Mouse (Mus musculus) forebrain, embryonic 12.5 days (tissue): ENCODE data around the gene Zdhhc19. TPM values are rescaled to one million over a fixed set of nuclear protein-coding genes. Genes with fewer than 3 reads are reported as not detected.

Experiments used
- ATAC-seq: fragments of 200-750 bp; cut with Nextera tagmentation; 2 replicates; pipeline ENCODE4 v1.8.0; 2017; ENCODE audit warnings: moderate TSS enrichment; ENCODE audit not compliant: low FRiP score
- H3K27ac ChIP-seq: fragments of 300-500 bp; sonication (generic); 2 replicates; pipeline ENCODE4 v1.5.1; 2016; ENCODE audit warnings: mild to moderate bottlenecking
- H3K27me3 ChIP-seq: fragments of 300-500 bp; sonication (generic); 2 replicates; pipeline ENCODE4 v1.6.1; 2016; ENCODE audit warnings: mild to moderate bottlenecking
- H3K36me3 ChIP-seq: fragments of 300-500 bp; sonication (generic); replicated peaks from 2 replicates; pipeline ENCODE4 v1.6.1; 2016; ENCODE audit warnings: mild to moderate bottlenecking
- H3K4me1 ChIP-seq: fragments of 300-500 bp; sonication (generic); 2 replicates; pipeline ENCODE4 v1.6.1; 2016
- H3K4me2 ChIP-seq: fragments of 300-500 bp; sonication (generic); 2 replicates; pipeline ENCODE4 v1.6.1; 2016; ENCODE audit warnings: mild to moderate bottlenecking, moderate library complexity
- H3K4me3 ChIP-seq: fragments of 300-500 bp; sonication (generic); replicated peaks from 2 replicates; pipeline ENCODE4 v1.5.1; 2016; ENCODE audit warnings: mild to moderate bottlenecking
- H3K9ac ChIP-seq: fragments of 300-500 bp; sonication (generic); 2 replicates; pipeline ENCODE4 v1.6.1; 2016; ENCODE audit warnings: mild to moderate bottlenecking
- H3K9me3 ChIP-seq: fragments of 300-500 bp; sonication (generic); 2 replicates; pipeline ENCODE4 v1.6.1; 2016
- WGBS: fragments of 180-500 bp; shearing (Covaris S2); methylation state at CpG from one replicate; pipeline ENCODE4 v1.1.7; 2016; 5-methylcytosine and 5-hydroxymethylcytosine counted together
- polyA plus RNA-seq: library from polyadenylated mRNA; unstranded; fragments of >200 nt; fragmentation: Nextera tagmentation; extraction: Ambion mirVana; gene quantifications from 2 replicates; pipeline ENCODE4 v1.2.1, GENCODE M21; 2016

The Zdhhc19 gene
- polyA plus RNA-seq, 1 experiment from 2014 or later: not detected

DNA sequence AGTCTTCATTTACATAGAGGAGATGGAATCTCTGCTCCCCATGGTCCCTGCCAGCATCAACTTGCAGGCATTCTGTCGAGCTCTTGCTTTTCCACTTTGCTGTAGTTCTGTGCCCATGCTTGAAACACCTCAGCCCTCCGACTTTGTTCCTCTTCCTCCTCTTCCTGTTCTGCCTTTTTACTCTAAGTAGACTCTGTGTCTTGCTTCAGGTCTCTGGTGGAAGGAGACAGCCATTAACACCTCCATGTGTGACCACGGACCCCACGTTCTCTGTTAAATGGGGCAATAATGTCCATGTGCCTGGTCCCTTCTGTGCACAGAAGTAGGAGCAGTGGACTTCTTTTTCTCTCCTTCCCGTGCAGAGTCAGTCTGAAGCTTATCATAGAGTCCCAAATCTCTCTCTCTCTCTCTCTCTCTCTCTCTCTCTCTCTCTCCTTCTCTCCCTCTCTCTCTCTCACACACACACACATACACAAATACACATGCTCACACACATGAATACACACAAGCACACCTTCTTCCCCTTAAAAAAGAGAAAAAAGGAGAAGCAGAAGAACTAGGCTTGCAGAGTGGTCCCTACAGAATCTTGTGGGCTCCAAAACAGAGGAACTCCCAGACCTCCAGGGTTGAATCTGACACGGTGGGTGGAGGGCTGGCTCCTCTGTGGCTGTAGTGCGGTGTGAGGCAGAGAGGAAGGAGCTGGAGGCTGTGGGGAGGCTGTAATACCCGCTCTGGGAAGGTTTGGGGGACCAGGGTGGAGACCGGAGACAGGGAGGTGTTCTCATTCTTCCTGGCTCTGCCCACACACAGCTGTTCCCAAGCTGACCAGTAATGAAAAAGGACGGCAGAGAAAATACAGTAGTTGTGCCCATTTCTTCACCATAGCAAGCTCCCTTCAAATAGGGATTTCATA lies 51.3 kb downstream of the Zdhhc19 start:
- Histone ChIP-seq H3K9ac (no peak overlapping the region), H3K4me1 (no peaks in the 10 kb centered on the region), H3K4me3 (no peak overlapping the region), H3K27ac (no peak overlapping the region), H3K27me3 (no peaks in the 10 kb centered on the region), H3K4me2 (no peak overlapping the region), H3K36me3 (no peaks in the 10 kb centered on the region), H3K9me3 (0 out of 2 replicates have a peak, but pooled peaks cover 2% of the 10 kb centered on the region)
- ATAC-seq: no peak
- 81% methylated on average over 10 of the region's 10 CpGs for WGBS

- no peak overlapping the region for H3K4me2 ChIP-seq
- no peak overlapping the region for H3K9ac ChIP-seq
- no peak for ATAC-seq
- no peaks in the 10 kb centered on the region for H3K4me1 ChIP-seq
- H3K4me3 ChIP-seq: no peak overlapping the region
- 88% methylated on average over 4 of the region's 4 CpGs for WGBS
- H3K27me3 ChIP-seq: no peaks in the 10 kb centered on the region
- no peaks in the 10 kb centered on the region for H3K36me3 ChIP-seq
- no peak overlapping the region for H3K27ac ChIP-seq
- 0 out of 2 replicates have a peak, but pooled peaks cover 2% of the 10 kb centered on the region for H3K9me3 ChIP-seq
Measured at GRCm38 (mm10) chr16:32550084-32550483, 54.0 kb downstream of the Zdhhc19 start.

GRCm38 (mm10) chr16:32550487-32550886 lies 54.4 kb downstream of the Zdhhc19 start:
- H3K27ac ChIP-seq: no peak overlapping the region
- no peaks in the 10 kb centered on the region for H3K36me3 ChIP-seq
- H3K27me3 ChIP-seq: no peaks in the 10 kb centered on the region
- no peak overlapping the region for H3K9ac ChIP-seq
- no peak for ATAC-seq
- H3K4me1 ChIP-seq: no peaks in the 10 kb centered on the region
- H3K9me3 ChIP-seq: 0 out of 2 replicates have a peak, but pooled peaks cover 2% of the 10 kb centered on the region
- 83% methylated on average over 5 of the region's 5 CpGs for WGBS
- H3K4me3 ChIP-seq: no peak overlapping the region
- no peak overlapping the region for H3K4me2 ChIP-seq

- Histone ChIP-seq H3K36me3 (no peaks in the 10 kb centered on the region), H3K9ac (no peak overlapping the region), H3K4me3 (no peak overlapping the region), H3K27ac (no peak overlapping the region), H3K27me3 (no peaks in the 10 kb centered on the region), H3K4me1 (no peaks in the 10 kb centered on the region), H3K4me2 (no peak overlapping the region), H3K9me3 (0 out of 2 replicates have a peak, but pooled peaks cover 2% of the 10 kb centered on the region)
- 81% methylated on average over 2 of the region's 2 CpGs for WGBS
- no peak for ATAC-seq
Measured at GRCm38 (mm10) chr16:32551346-32551747, 55.3 kb downstream of the Zdhhc19 start.

DNA sequence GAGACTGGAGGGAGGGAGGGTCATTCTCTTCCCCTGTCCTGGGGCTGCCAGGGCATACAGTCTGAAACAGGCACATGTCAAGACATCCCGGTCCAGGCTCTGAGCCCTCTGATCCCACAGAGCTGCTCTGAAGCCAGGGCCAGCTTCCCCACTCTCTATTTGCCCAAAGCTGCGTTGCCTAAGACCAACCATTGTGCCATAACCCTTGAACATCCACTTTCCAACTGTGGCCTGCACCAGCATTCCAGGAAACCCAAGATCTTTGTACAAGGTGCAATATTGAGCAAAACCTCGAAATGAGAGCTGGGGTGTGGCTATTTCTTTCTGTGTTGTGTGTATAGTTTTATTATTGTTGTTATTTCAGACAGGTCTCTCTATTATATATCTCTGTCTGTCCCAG lies 59.5 kb downstream of the Zdhhc19 start:
- Histone ChIP-seq H3K4me3 (no peak overlapping the region), H3K4me2 (no peak overlapping the region), H3K27ac (no peak overlapping the region), H3K27me3 (no peaks in the 10 kb centered on the region), H3K9ac (no peak overlapping the region), H3K4me1 (no peaks in the 10 kb centered on the region), H3K9me3 (no peaks in the 10 kb centered on the region), H3K36me3 (no peaks in the 10 kb centered on the region)
- WGBS: 86% methylated on average over 3 of the region's 3 CpGs
- no peak for ATAC-seq

DNA sequence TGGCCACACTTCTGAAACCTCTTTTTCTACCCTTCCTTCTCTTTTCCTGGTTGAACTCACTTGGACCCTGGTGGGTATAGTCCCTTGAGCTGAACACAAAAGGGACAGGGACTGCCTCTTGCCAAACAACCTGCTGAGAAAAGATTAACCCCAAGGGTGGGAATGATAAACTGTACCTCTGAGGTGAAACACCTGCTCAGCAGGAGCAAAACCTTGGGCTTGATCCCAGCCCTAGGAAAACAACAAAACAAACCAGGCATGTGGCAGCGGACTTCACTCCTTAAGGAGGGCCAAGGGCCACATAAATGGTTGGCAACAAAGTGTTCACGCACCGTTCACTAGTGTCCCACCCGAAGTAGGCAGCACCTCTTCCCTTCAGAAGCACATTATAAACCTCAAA lies 63.4 kb downstream of the Zdhhc19 start:
- H3K4me2 ChIP-seq: no peak overlapping the region
- ATAC-seq: no peak
- H3K27ac ChIP-seq: no peak overlapping the region

GRCm38 (mm10) chr16:32563056-32563793 lies 67.2 kb downstream of the Zdhhc19 start:
- H3K4me3 ChIP-seq: no peak overlapping the region
- WGBS: 82% methylated on average over 5 of the region's 5 CpGs
- no peaks in the 10 kb centered on the region for H3K4me1 ChIP-seq
- no peak overlapping the region for H3K4me2 ChIP-seq
- H3K9ac ChIP-seq: no peak overlapping the region
- no peaks in the 10 kb centered on the region for H3K36me3 ChIP-seq
- no peak for ATAC-seq
- no peak overlapping the region for H3K27ac ChIP-seq
- no peaks in the 10 kb centered on the region for H3K27me3 ChIP-seq
- no peaks in the 10 kb centered on the region for H3K9me3 ChIP-seq

More for the DNA sequence above, 63.4 kb downstream of the Zdhhc19 start:
- Histone ChIP-seq H3K4me3 (no peak overlapping the region), H3K36me3 (no peaks in the 10 kb centered on the region), H3K27me3 (no peaks in the 10 kb centered on the region), H3K9ac (no peak overlapping the region), H3K9me3 (no peaks in the 10 kb centered on the region), H3K4me1 (no peaks in the 10 kb centered on the region)
- WGBS: 83% methylated on average over 4 of the region's 4 CpGs

- H3K9ac ChIP-seq: no peak overlapping the region
- 76% methylated on average over 4 of the region's 4 CpGs for WGBS
- H3K27ac ChIP-seq: no peak overlapping the region
- H3K9me3 ChIP-seq: no peaks in the 10 kb centered on the region
- no peak overlapping the region for H3K4me3 ChIP-seq
- H3K4me1 ChIP-seq: no peaks in the 10 kb centered on the region
- no peak overlapping the region for H3K4me2 ChIP-seq
- H3K27me3 ChIP-seq: no peaks in the 10 kb centered on the region
- H3K36me3 ChIP-seq: no peaks in the 10 kb centered on the region
- ATAC-seq: no peak
Measured at GRCm38 (mm10) chr16:32567282-32567681, 71.2 kb downstream of the Zdhhc19 start.

DNA sequence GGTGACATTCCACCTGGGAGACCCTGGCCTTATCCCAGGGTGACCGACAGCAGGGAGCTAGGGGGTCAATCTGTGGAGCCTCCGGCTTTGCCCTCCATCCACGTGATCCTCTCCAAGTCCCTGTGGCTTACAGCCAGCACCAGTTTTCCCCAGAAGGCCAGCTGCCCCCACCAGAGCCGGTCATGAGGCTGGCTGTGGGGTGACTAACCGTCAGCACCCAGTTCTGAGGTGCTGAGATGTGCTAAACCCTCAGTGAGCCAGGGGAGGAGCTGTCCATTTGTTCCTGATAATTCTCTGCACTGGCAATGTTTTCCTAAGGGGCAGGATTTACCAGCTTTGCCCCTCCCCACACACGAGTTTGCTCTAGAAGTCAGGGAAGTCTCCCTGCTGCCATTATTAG lies 72.3 kb downstream of the Zdhhc19 start:
- H3K9me3 ChIP-seq: no peaks in the 10 kb centered on the region
- no peak overlapping the region for H3K4me2 ChIP-seq
- no peaks in the 10 kb centered on the region for H3K27me3 ChIP-seq
- 76% methylated on average over 6 of the region's 6 CpGs for WGBS
- no peaks in the 10 kb centered on the region for H3K4me1 ChIP-seq
- H3K27ac ChIP-seq: no peak overlapping the region
- H3K4me3 ChIP-seq: no peak overlapping the region
- no peaks in the 10 kb centered on the region for H3K36me3 ChIP-seq
- ATAC-seq: no peak
- H3K9ac ChIP-seq: no peak overlapping the region

DNA sequence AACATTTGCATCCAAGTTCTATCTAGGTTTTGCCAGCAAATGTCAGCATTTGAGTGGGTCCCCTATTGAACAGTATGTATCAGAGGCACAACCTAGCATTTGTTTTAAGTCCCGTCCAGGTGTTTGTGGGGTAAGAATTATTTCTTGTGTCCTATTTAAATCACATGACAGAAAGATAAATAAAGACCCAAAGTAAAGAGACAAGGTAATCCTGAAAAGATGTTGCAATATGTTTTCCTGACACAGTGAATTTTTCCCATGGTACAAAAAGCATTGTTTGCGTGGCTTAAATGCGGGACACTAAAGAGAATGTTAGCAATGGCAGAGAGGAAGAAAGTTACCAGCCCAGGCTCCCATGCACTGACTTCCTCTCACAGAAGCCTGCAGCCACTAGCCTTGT lies 74.0 kb downstream of the Zdhhc19 start:
- no peak overlapping the region for H3K9ac ChIP-seq
- WGBS: 92% methylated on average over 3 of the region's 3 CpGs
- no peak overlapping the region for H3K4me2 ChIP-seq
- no peak overlapping the region for H3K4me3 ChIP-seq
- no peaks in the 10 kb centered on the region for H3K9me3 ChIP-seq
- ATAC-seq: no peak
- H3K36me3 ChIP-seq: no peaks in the 10 kb centered on the region
- no peaks in the 10 kb centered on the region for H3K4me1 ChIP-seq
- H3K27me3 ChIP-seq: no peaks in the 10 kb centered on the region
- H3K27ac ChIP-seq: no peak overlapping the region

- Histone ChIP-seq H3K27ac (no peak overlapping the region), H3K36me3 (no peaks in the 10 kb centered on the region), H3K9me3 (no peaks in the 10 kb centered on the region), H3K4me2 (no peak overlapping the region), H3K4me1 (no peaks in the 10 kb centered on the region), H3K27me3 (no peaks in the 10 kb centered on the region), H3K4me3 (no peak overlapping the region), H3K9ac (no peak overlapping the region)
- WGBS: 80% methylated on average over 4 of the region's 4 CpGs
- no peak for ATAC-seq
Measured at GRCm38 (mm10) chr16:32572528-32572927, 76.5 kb downstream of the Zdhhc19 start.

GRCm38 (mm10) chr16:32586482-32586881 lies 90.4 kb downstream of the Zdhhc19 start:
- 86% methylated on average over 4 of the region's 4 CpGs for WGBS
- Histone ChIP-seq H3K36me3 (no peaks in the 10 kb centered on the region), H3K4me1 (no peaks in the 10 kb centered on the region), H3K4me3 (no peak overlapping the region), H3K4me2 (no peak overlapping the region), H3K9me3 (no peaks in the 10 kb centered on the region), H3K27ac (no peak overlapping the region), H3K9ac (no peak overlapping the region), H3K27me3 (no peaks in the 10 kb centered on the region)
- no peak for ATAC-seq
